Mouse (Mus musculus) thymus, postnatal 10 days (tissue): Measurements from ENCODE around the gene 4930544D05Rik.
A peak's percentile ranks its signal among the peaks of the same experiment; 100 is the strongest.

ENCODE experiments used
- DNase-seq, 2 experiments: peaks; one replicate each; pipeline ENCODE4 v3.0.0; 2021; ENCODE audit warnings: low spot score in 2 of 2

4930544D05Rik gene

DNA sequence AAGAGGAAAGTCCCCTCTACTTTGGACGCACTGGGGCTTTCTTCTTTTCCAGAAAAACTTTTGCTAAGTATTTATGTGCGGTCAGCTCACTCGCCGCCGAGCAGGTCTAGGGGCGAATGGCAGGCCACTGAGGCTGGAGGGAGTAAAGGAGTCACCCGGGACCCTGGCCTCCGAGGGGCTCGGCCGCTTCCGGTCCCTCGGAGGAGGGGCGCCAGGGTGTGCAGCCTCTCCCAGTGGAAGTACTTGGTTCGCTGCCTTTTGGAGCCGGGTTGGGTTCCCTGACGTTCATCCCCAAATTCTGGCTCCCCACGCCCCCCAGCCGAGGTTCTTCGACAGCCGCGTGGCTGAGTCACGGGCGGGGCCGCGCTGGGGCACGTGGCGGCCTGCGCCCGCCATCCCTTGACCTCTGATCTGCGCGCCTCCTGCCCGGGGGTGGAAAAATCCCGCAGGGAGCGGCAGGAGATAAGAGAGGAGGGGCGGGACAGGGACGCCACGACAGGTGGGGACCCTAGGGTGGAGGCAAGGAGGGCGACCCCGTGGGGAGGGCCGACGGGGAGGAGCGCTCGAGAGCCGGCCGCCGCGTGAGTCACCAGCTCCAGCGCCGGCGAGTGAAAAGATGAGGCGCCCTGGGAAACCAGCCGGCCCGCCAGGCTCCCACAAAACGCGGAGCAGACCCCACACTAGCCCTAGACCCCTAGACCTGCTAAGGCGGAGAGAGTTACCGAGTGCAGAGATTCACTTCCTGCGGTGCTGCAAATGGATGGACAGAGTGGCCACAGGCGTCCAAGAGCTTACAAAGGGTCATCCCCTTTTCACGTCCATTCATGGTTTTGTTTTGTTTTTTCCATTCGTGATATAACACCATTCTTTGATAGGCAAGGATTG, 40.2 kb downstream of the 4930544D05Rik start:
- peak; percentile 63 to 65 for DNase-seq

DNA sequence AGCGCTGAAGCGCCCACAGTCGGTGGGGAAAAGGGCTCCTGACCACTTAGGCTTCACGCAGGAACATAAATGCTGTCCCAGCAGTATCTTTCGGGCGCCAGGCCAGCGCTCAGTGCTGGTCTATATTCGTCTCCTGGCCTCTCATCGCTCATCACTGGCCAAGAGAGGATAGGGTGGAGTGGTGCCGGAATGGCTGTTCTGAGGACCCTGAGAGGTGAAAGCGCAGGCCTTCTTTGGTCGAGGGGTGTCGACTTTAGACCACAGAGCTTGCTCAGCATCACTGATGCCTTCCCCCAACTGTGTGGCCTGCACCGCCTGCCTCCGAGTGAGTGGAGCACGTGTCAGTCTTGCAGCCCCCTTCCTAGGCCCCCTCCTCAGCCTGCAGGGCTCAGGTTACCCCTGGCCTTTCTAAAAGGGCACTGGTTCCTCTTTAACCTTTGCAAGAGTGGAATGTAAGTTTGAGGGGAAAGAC, 40.8 kb downstream of the 4930544D05Rik start:
- no peak for DNase-seq

DNA sequence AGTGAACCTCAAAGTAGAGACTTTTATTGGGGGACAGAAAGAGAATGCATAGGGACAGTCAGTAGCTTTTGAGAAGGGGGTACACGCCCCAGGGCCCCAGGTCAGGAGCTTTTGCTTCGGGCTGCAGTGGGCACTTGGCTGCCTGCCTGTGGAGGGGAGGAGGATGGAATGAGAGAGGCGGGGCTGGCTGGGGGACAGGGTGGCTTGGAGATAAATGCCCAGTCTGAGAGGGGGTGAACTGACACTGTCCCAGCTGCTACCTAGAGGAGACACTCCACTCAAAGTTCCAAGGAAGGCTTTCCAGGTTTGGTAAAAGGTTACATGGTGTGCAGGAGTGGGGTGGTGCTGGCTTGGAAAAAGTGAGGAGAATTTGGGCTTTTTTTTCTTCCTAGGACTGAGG, 41.3 kb downstream of the 4930544D05Rik start, which contains the start of gene Eno3:
Gene Eno3 (plus strand): TSS at position 239 of the 400 bp plus-strand sequence.
- no peak for DNase-seq

DNA sequence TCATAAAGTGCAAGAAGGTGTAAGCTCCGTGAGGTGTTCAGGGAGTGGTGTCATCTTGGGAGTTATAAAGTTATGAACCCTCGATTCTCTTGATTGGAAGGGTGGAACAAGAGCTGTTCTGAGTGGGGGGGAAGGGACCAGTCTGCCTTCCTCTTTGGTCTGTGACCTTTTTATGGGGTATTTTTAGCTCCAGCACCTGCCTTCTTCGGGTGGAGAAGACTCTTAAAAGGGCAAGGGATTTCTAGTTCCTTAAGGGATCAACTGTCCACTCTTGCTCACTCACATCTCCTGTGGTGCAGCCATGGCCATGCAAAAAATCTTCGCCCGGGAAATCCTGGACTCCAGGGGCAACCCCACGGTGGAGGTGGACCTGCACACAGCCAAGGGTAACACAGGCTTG, 41.9 kb downstream of the 4930544D05Rik start:
- DNase-seq = peak in 1 of 2 experiments; percentile 23

DNA sequence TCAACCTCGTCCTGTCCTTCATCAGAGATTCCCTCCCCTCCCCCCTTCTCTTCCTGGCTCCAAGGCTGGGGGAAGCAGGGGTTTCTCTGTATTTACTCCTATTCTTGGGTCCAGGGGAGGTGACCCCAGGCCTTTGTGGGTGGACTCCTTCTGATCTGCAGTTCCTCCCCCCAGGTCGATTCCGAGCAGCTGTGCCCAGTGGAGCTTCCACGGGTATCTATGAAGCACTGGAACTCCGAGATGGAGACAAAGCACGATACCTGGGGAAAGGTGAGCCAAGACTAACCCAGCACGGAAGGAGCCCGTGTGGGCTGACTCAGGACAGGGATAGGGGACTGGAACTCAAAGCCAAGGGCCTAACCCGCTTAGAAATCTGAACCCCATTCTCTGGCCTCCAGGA, 42.3 kb downstream of the 4930544D05Rik start:
- no peak for DNase-seq

DNA sequence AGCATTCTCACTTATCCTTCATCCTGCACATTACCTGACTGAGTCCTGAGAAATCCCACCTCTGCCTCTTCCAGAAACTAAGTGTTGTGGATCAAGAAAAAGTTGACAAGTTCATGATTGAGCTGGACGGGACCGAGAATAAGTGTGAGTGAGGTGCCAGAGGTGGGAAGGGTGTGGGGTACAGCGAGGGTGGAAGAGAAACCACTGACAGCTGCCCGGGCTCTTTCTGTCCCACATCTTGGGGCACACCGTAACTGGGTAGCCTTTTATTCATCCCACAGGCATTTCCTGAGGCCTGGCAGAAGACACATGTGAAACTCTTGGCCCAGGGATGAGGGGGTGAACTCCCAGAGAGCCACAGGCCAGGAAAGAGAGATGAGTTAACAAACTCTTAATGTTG, 42.9 kb downstream of the 4930544D05Rik start:
- DNase-seq = no peak

DNA sequence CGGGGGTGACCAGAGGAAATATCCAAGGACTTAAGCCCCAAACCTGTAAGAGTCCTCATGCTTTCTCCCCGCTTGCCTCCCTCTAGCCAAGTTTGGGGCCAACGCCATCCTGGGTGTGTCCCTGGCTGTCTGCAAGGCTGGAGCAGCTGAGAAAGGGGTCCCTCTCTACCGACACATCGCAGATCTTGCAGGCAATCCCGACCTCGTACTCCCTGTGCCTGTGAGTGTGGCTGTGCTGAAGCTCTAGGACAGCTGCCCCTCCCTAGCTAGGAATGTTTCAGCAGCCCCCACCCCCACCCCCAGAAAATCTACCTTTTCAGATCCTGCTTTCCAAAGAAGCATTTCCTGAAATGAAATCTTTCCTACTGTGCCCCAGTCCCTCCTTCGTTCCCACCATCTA, 43.3 kb downstream of the 4930544D05Rik start:
- DNase-seq = no peak

DNA sequence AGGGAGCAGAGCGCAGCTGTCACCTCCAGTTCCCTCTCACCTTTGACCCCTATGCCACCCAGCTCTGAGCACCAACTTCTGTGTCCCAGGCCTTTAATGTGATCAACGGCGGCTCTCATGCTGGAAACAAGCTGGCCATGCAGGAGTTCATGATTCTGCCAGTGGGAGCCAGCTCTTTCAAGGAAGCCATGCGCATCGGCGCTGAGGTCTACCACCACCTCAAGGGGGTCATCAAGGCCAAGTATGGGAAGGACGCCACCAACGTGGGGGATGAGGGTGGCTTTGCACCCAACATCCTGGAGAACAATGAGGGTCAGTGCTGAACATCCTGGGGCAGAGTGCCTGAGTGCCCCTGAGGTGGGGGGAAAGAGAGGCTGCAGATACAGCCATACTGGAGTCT, 44.9 kb downstream of the 4930544D05Rik start:
- DNase-seq = no peak

DNA sequence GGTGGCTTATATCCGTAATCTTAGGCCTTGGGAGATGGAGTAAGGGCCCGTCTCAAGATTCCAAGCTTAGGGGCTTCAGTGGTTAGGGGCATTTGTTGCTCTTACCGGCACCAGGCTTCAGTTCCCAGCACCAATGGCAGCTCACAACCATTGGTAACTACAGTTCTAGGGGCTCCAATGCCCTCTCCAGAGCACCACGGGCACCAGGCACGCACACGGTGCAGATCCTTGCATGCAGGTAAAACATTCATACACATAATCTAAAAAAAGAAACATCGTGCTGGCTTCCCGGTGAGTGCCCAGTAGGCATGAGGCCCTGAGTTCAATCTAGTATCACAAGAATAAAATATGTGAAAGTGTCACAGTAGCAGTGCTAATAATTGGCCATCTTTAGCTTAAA, 47.5 kb downstream of the 4930544D05Rik start:
- no peak for DNase-seq

DNA sequence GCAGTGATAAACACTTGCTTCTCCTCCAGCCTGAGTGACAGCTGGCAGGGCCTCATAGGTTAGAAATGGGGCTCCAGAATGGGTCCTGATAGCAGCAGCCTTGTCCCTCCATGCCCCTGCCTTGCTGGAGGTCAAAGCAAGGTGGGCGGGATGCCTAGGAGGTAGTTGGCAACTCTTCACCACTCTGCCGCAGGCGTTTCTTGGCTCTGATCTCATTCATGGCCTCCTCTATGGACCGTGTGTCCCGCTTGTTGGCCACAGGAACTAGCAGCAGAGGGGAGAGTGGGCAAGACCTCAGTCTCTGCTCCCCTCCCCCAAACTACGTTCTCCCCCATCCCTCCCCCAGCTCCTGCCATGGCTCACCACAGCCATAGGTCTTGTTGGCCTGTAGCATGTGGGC, 48.3 kb downstream of the 4930544D05Rik start:
- DNase-seq = no peak

DNA sequence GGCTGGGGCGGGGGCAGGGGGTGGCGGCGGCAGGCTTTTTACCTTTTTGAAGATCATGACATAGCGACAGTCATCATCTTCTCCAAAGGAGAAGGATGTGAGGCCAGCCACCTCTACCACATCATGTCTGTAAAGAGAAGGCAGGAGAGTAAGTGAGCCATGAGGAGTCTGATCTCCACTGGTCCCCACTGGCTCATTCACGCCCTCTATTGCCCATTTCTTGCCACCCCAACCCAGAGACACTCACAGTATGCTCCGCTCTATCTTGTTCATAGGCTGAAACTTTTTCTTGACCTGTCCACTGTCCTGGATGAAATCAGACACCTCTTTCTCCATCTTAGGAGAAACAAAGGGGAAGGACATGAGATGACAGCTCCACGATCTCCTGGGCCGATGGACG, 49.1 kb downstream of the 4930544D05Rik start:
- DNase-seq = no peak
